Mouse (Mus musculus) small intestine, adult 2 months (tissue): Measurements from ENCODE around the gene Elmo1.

Experiments
- CTCF ChIP-seq: fragments of 200-500 bp; IDR thresholded peaks from 2 replicates; pipeline ENCODE4 v1.5.1; 2012; ENCODE audit warnings: low read depth, mild to moderate bottlenecking, control low read depth, inconsistent platforms, low read length, moderate library complexity, mixed read lengths; ENCODE audit not compliant: insufficient replicate concordance, insufficient read length; ENCODE audit errors: extremely low read depth
- POLR2A ChIP-seq: fragments of 200-500 bp; IDR thresholded peaks from 2 replicates; pipeline ENCODE4 v1.6.1; 2012; ENCODE audit warnings: low read depth, mild to moderate bottlenecking, control low read depth, inconsistent platforms, low read length, moderate library complexity

GRCm38 (mm10) chr13:20386462-20387141, 296.2 kb downstream of the Elmo1 start:
- TF ChIP-seq POLR2A (no peak), CTCF (no peak)
